Mouse (Mus musculus): ENCODE measurements around the gene Slamf7.

DNA sequence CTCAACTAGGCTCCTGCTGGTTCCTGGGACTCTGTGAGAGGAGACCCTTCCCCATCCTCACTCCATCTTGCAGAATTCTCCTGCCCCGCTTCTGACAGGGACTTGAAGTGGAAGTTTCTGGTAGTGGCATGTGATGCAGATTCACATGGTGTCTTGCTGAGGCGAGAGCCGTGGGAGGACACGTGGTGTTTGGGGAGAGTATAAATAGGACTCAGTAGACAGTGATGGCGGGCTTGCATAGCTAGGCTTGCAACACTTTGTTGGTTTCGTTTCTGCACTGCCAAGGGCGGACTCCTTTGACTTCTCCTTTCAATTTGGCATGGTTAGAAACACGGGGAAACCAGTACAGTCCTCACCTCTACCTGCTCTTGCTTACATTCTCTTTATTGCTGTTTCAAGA lies 33.8 kb downstream of the Slamf7 start:
- no peak for TF ChIP-seq EP300 (IDR thresholded peaks at IDR 0.05; ENCODE audit: insufficient read depth, low read depth, low read length)
- TF ChIP-seq CTCF (IDR thresholded peaks at IDR 0.05): no peak
- TF ChIP-seq POLR2A (IDR thresholded peaks at IDR 0.05; ENCODE audit: insufficient read depth, low read depth, low read length): no peak

All from heart, adult 2 months (tissue).